Mouse (Mus musculus) embryonic facial prominence, embryonic 14.5 days (tissue): ENCODE results near the gene Zfp131. TPM values are rescaled to one million over a fixed set of nuclear protein-coding genes. Genes with fewer than 3 reads are reported as not detected.

ENCODE experiments used
- ATAC-seq: fragments of 200-750 bp; cut with Nextera tagmentation; 2 replicates; pipeline ENCODE4 v1.8.0; 2017; ENCODE audit warnings: low read depth, moderate number of reproducible peaks, moderate TSS enrichment
- DNase-seq: peaks from one replicate; pipeline ENCODE4 v3.0.0-alpha.2; 2015; ENCODE audit warnings: low spot score
- H3K27ac ChIP-seq: fragments of 300-500 bp; sonication (generic); replicated peaks from 2 replicates; pipeline ENCODE4 v1.5.1; 2014; ENCODE audit warnings: low read depth, mild to moderate bottlenecking, low read length, moderate library complexity
- H3K27me3 ChIP-seq: fragments of 300-500 bp; sonication (generic); replicated peaks from 2 replicates; pipeline ENCODE4 v1.6.1; 2014; ENCODE audit warnings: low read length; ENCODE audit not compliant: control insufficient read depth, insufficient read depth
- H3K36me3 ChIP-seq: fragments of 300-500 bp; sonication (generic); 2 replicates; pipeline ENCODE4 v1.6.1; 2014; ENCODE audit warnings: low read length, mixed read lengths; ENCODE audit not compliant: control insufficient read depth, insufficient read depth
- H3K4me1 ChIP-seq: fragments of 300-500 bp; sonication (generic); 2 replicates; pipeline ENCODE4 v1.6.1; 2014; ENCODE audit warnings: antibody characterized with exemption, low read length; ENCODE audit not compliant: control insufficient read depth, insufficient read depth
- H3K4me2 ChIP-seq: fragments of 300-500 bp; sonication (generic); 2 replicates; pipeline ENCODE4 v1.6.1; 2014; ENCODE audit warnings: low read depth, mild to moderate bottlenecking, low read length, moderate library complexity, mixed read lengths
- H3K4me3 ChIP-seq: fragments of 300-500 bp; sonication (generic); 2 replicates; pipeline ENCODE4 v1.5.1; 2014; ENCODE audit warnings: low read depth, mild to moderate bottlenecking, low read length
- H3K9ac ChIP-seq: fragments of 300-500 bp; sonication (generic); 2 replicates; pipeline ENCODE4 v1.6.1; 2014; ENCODE audit warnings: low read depth, mild to moderate bottlenecking, low read length, moderate library complexity, mixed read lengths
- H3K9me3 ChIP-seq: fragments of 300-500 bp; sonication (generic); 2 replicates; pipeline ENCODE4 v1.6.1; 2016; ENCODE audit warnings: low read length; ENCODE audit not compliant: control insufficient read depth
- WGBS: fragments of 180-500 bp; shearing (Covaris S2); extraction: QIAGEN DNeasy Blood & Tissue Kit; methylation state at CpG from one replicate; pipeline ENCODE4 v1.1.7; 2014; 5-methylcytosine and 5-hydroxymethylcytosine counted together
- polyA plus RNA-seq: library from polyadenylated mRNA; unstranded; fragments of >200 nt; fragmentation: Nextera tagmentation; extraction: Ambion mirVana; gene quantifications from 2 replicates; pipeline ENCODE4 v1.2.1, GENCODE M21; 2014

The Zfp131 gene
- polyA plus RNA-seq, 1 experiment from 2014 or later, result 34.9 TPM

DNA sequence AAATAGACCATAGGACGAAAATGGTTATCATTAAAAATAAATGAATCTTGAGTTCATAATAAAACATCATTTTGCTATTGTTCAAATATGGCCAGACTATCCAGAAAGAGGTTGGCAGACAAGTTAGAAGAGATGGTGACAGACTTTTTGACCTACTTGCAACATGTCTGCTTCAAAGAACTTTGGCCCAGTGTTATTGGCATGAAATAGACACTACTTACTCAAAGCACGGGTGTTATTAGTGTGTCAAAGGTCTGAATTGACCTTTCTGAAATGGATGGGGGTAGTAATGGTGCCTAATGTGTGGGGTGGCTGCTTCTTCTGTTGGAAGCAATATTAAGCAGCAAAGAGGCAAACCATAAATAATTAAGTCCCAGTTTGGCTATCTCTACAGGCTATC is 74.6 kb downstream of the Zfp131 start:
- Histone ChIP-seq H3K4me1 (no peaks in the 10 kb centered on the region), H3K4me3 (no peak overlapping the region), H3K4me2 (no peak overlapping the region), H3K9ac (no peak overlapping the region), H3K9me3 (no peaks in the 10 kb centered on the region), H3K36me3 (no peaks in the 10 kb centered on the region), H3K27me3 (no peaks in the 10 kb centered on the region), H3K27ac (no peak overlapping the region)
- DNase-seq, result no peak
- ATAC-seq, result no peak
- WGBS, result 86% methylated on average over 2 of the region's 2 CpGs

Other genes with a start within 250 kb of the Zfp131 start
- 0.07 TPM in 1 of 2 replicates, not detected in the other for gene Ccl28, start 167.1 kb downstream of the Zfp131 start, polyA plus RNA-seq
- 123 and 141 TPM in 2 replicates for gene Hmgcs1, start 100.5 kb downstream of the Zfp131 start, polyA plus RNA-seq
- 1.8 and 2.3 TPM in 2 replicates for gene Nim1k, start 35.0 kb downstream of the Zfp131 start, polyA plus RNA-seq
- gene AF067063, start 39.3 kb upstream of the Zfp131 start, polyA plus RNA-seq, result not detected in 2 replicates
- not detected in 2 replicates for gene D13Ertd608e, start 45.1 kb upstream of the Zfp131 start, polyA plus RNA-seq
- gene Tcstv1, start 103.9 kb upstream of the Zfp131 start, polyA plus RNA-seq, result not detected in 2 replicates
- gene Gm21761, start 138.4 kb upstream of the Zfp131 start, polyA plus RNA-seq, result not detected in 2 replicates
- gene B020031M17Rik, start 159.9 kb upstream of the Zfp131 start, polyA plus RNA-seq, result not detected in 2 replicates
- not detected in 2 replicates for gene Gm36079, start 236.1 kb upstream of the Zfp131 start, polyA plus RNA-seq